Mouse (Mus musculus) embryonic facial prominence, embryonic 14.5 days (tissue): ENCODE measurements around the gene Scarb2. TPM values are rescaled to one million over a fixed set of nuclear protein-coding genes. Genes with fewer than 3 reads are reported as not detected.

Source experiments
- ATAC-seq: fragments of 200-750 bp; cut with Nextera tagmentation; 2 replicates; pipeline ENCODE4 v1.8.0; 2017; ENCODE audit warnings: low read depth, moderate number of reproducible peaks, moderate TSS enrichment
- DNase-seq: peaks from one replicate; pipeline ENCODE4 v3.0.0-alpha.2; 2015; ENCODE audit warnings: low spot score
- H3K27ac ChIP-seq: fragments of 300-500 bp; sonication (generic); replicated peaks from 2 replicates; pipeline ENCODE4 v1.5.1; 2014; ENCODE audit warnings: low read depth, mild to moderate bottlenecking, low read length, moderate library complexity
- H3K27me3 ChIP-seq: fragments of 300-500 bp; sonication (generic); replicated peaks from 2 replicates; pipeline ENCODE4 v1.6.1; 2014; ENCODE audit warnings: low read length; ENCODE audit not compliant: control insufficient read depth, insufficient read depth
- H3K36me3 ChIP-seq: fragments of 300-500 bp; sonication (generic); 2 replicates; pipeline ENCODE4 v1.6.1; 2014; ENCODE audit warnings: low read length, mixed read lengths; ENCODE audit not compliant: control insufficient read depth, insufficient read depth
- H3K4me1 ChIP-seq: fragments of 300-500 bp; sonication (generic); 2 replicates; pipeline ENCODE4 v1.6.1; 2014; ENCODE audit warnings: antibody characterized with exemption, low read length; ENCODE audit not compliant: control insufficient read depth, insufficient read depth
- H3K4me2 ChIP-seq: fragments of 300-500 bp; sonication (generic); 2 replicates; pipeline ENCODE4 v1.6.1; 2014; ENCODE audit warnings: low read depth, mild to moderate bottlenecking, low read length, moderate library complexity, mixed read lengths
- H3K4me3 ChIP-seq: fragments of 300-500 bp; sonication (generic); 2 replicates; pipeline ENCODE4 v1.5.1; 2014; ENCODE audit warnings: low read depth, mild to moderate bottlenecking, low read length
- H3K9ac ChIP-seq: fragments of 300-500 bp; sonication (generic); 2 replicates; pipeline ENCODE4 v1.6.1; 2014; ENCODE audit warnings: low read depth, mild to moderate bottlenecking, low read length, moderate library complexity, mixed read lengths
- H3K9me3 ChIP-seq: fragments of 300-500 bp; sonication (generic); 2 replicates; pipeline ENCODE4 v1.6.1; 2016; ENCODE audit warnings: low read length; ENCODE audit not compliant: control insufficient read depth
- WGBS: fragments of 180-500 bp; shearing (Covaris S2); extraction: QIAGEN DNeasy Blood & Tissue Kit; methylation state at CpG from one replicate; pipeline ENCODE4 v1.1.7; 2014; 5-methylcytosine and 5-hydroxymethylcytosine counted together
- polyA plus RNA-seq: library from polyadenylated mRNA; unstranded; fragments of >200 nt; fragmentation: Nextera tagmentation; extraction: Ambion mirVana; gene quantifications from 2 replicates; pipeline ENCODE4 v1.2.1, GENCODE M21; 2014

The Scarb2 gene
- polyA plus RNA-seq, 1 experiment from 2014 or later, result 11.4 TPM

DNA sequence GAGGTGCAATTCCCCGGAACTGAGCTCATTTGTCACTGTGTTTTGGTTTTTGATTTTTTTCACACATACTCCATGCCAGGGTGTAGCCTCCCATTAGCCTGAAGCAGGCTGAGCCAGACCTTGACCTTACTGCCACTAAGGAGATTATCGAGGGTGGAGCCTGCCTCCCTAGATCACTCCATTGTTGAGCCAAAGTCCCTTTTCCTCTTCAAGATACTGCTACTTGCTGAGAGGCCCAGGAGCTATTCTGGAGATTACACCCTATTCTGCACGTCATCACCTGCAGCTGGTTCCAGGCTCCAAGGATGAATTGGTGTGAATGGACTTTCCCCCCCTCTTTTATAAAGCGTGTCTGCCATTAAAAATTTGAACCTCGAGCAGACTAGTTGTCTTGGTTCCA, 5.4 kb upstream of the Scarb2 start:
- Histone ChIP-seq H3K27ac (no peak overlapping the region), H3K4me1 (no peaks in the 10 kb centered on the region), H3K9me3 (no peaks in the 10 kb centered on the region), H3K27me3 (no peaks in the 10 kb centered on the region), H3K4me3 (no peak overlapping the region), H3K36me3 (no peaks in the 10 kb centered on the region), H3K9ac (no peak overlapping the region), H3K4me2 (no peak overlapping the region)
- 90% methylated on average over 5 of the region's 5 CpGs for WGBS
- ATAC-seq, result no peak
- DNase-seq, result no peak

DNA sequence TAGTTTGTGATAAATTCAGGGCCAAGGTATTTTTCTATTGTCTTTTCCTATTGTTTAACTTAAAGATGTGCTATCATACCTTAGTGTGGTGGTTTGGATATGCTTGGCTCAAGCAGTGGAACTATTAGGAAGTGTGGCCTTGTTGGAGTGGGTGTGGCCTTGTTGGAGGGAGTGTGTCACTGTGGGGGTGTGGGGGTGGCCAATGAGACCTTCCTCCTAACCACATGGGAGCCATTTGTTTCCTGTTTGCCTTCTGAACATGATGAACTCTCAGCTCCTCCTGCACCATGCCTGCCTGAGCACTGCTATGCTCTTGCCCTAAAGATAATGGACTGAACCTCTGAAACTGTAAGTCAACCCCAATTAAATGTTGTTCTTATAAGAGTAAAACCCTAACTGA, 4.6 kb upstream of the Scarb2 start:
- DNase-seq (no peak), ATAC-seq (no peak)
- Histone ChIP-seq H3K27ac (no peak overlapping the region), H3K36me3 (no peaks in the 10 kb centered on the region), H3K4me1 (peaks cover 3% of the 10 kb centered on the region; the same call in 1 of the 2 replicates), H3K4me2 (no peak overlapping the region), H3K4me3 (no peak overlapping the region), H3K27me3 (no peaks in the 10 kb centered on the region), H3K9me3 (no peaks in the 10 kb centered on the region), H3K9ac (no peak overlapping the region)

- WGBS, result 86% methylated on average over 5 of the region's 5 CpGs
- DNase-seq, result no peak
- ATAC-seq, result no peak
- Histone ChIP-seq H3K27me3 (no peaks in the 10 kb centered on the region), H3K4me3 (no peak overlapping the region), H3K36me3 (no peaks in the 10 kb centered on the region), H3K9me3 (no peaks in the 10 kb centered on the region), H3K4me2 (no peak overlapping the region), H3K4me1 (peaks cover 12% of the 10 kb centered on the region), H3K9ac (no peak overlapping the region), H3K27ac (no peak overlapping the region)
Measured at GRCm38 (mm10) chr5:92508853-92509252, 2.2 kb upstream of the Scarb2 start.

DNA sequence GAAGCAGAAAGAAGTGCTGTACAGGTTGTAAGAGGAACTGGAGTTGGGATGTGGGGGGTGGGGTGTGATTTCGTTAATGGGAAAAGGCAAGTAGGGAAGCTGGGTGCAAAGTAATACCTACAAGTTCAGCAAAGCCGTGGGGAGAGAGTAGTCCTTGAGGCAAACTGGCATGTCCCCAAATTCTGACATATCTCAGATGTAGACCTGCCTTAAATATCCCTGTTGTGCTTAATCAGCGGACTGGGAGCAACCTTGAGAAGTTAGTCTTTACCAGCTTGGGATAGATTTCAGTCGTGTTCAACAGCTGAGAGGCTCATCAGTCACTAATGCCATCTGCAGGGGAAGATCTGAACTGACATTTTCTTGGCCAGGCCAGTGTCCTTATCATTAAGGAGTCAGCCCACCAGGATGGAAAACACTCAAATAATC, 318 bp downstream of the Scarb2 start:
- H3K9ac ChIP-seq, result peak overlapping the region; percentile 84
- 27% methylated on average over 4 of the region's 4 CpGs for WGBS
- peak overlapping the region; percentile 92 for H3K4me3 ChIP-seq

DNA sequence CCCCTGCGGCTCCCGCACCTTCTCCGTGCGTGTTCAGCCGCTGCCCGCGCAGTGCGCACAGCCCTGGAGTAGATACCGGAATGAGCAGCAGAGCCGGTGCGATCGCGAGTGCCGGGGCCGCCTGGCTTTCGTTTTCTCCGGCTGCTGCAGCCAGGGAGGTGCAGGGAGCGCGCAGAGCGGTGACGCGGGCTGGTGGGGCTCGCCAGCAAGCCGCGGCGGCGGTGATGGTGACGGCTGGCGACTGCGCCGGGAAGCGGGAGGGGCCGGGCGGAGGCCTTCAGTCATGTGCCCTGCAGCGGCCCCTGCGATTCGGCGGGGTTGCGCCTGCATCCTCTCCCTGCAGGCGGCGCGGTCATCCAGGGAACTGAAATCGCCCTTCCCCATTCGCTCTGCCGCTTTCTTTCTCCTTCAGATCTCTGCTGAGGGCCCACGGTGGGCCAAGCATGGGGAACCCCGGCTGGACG, 1.2 kb downstream of the Scarb2 start:
- no peaks in the 10 kb centered on the region for H3K27me3 ChIP-seq
- no peaks in the 10 kb centered on the region for H3K9me3 ChIP-seq
- H3K4me1 ChIP-seq, result peaks cover 12% of the 10 kb centered on the region
- peak overlapping the region; percentile 96 for H3K27ac ChIP-seq
- DNase-seq, result peak; percentile 96
- no peaks in the 10 kb centered on the region for H3K36me3 ChIP-seq
- 0% methylated on average over 10 of the region's 48 CpGs for WGBS
- H3K4me2 ChIP-seq, result peak overlapping the region; percentile 75
- H3K9ac ChIP-seq, result peak overlapping the region; percentile 84
- H3K4me3 ChIP-seq, result peak overlapping the region; percentile 92
- ATAC-seq, result peak; percentile 97

More for the DNA sequence above, 318 bp downstream of the Scarb2 start:
- peak; percentile 62 for DNase-seq
- Histone ChIP-seq H3K27ac (peak overlapping the region; percentile 96; the same call in 1 of the 2 replicates), H3K27me3 (no peaks in the 10 kb centered on the region), H3K4me2 (peak overlapping the region; percentile 75), H3K4me1 (peaks cover 12% of the 10 kb centered on the region), H3K9me3 (no peaks in the 10 kb centered on the region), H3K36me3 (no peaks in the 10 kb centered on the region)
- no peak for ATAC-seq

DNA sequence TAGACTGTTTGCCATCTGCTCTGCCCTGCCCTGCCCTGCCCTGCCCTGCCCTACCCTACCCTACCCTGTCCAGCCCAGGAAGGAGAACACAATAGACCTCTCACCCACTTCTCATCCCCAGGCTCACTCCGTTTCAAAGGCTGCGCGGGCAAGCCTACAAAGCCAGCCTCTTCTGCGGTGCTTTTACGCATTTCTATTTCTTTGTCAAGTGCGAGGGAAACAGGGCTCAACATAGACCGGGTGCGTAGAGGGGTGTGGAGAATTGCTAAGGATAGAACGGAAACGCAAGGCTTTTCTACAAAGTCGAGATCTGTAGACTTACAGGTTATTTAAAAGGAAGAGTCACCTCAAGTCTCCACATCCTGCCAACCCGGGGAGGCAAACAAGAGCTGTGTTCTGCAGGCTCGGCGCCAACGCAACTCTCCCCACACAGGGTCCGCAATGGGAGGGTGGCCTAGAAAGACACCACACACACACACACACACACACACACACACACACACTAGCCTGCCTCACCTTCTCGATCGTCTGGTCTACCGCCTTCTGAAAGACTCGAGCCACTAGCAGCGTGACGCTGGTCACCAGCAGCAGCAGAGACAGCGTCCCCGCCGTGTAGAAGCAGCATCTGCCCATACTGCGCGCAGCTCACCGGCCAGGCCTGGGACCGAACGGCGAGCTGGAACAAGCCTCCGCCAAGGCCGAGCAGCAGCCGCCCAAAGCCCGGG, 1.8 kb downstream of the Scarb2 start:
- H3K36me3 ChIP-seq, result no peaks in the 10 kb centered on the region
- ATAC-seq, result peak; percentile 84
- WGBS, result under 1% methylated on average over 32 of the region's 35 CpGs
- DNase-seq, result peak; percentile 50
- peaks cover 12% of the 10 kb centered on the region for H3K4me1 ChIP-seq
- H3K9me3 ChIP-seq, result no peaks in the 10 kb centered on the region
- H3K27ac ChIP-seq, result peak overlapping the region; percentile 96
- H3K9ac ChIP-seq, result peak overlapping the region; percentile 84
- no peaks in the 10 kb centered on the region for H3K27me3 ChIP-seq
- H3K4me2 ChIP-seq, result peak overlapping the region; percentile 75
- peak overlapping the region; percentile 92 for H3K4me3 ChIP-seq

DNA sequence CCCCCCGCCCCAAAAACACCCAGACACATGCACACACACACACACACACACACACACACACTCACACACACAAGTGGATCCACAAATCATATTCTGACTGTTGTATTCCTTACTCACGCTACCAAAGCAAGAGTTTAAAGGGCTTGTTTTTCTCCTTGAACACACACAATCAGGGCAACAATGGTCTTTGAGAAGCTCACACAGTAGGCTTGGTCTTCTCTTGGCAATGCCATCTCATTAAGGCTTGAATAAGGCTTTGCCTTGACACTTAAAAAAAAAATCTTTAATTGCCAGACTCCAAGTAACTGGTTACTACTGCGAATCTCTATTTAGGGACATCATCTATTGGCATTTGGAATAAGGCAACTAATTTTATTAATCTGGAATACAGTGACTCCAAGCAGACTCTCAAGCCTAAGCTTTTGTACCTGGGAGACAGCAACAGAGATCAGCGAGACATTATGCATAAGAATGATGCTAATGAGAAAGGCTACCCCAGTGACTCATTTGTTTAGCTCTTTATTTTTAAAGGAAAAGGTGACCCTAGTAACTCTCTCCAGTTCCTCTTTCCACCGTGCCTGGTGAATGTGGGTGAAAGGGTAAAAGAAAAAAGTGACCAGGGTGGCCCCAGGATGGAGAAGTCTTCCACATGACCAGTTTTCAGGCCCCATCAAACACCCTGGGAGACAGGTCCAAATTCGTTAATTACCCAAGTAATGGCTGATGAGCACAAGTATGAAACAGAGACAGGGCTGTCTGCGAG, 2.6 kb downstream of the Scarb2 start:
- WGBS, result 42% methylated on average over 7 of the region's 7 CpGs
- H3K27me3 ChIP-seq, result no peaks in the 10 kb centered on the region
- H3K9ac ChIP-seq, result peak overlapping the region; percentile 84; the same call in 1 of the 2 replicates
- ATAC-seq (no peak), DNase-seq (no peak)
- no peak overlapping the region for H3K27ac ChIP-seq
- H3K36me3 ChIP-seq, result no peaks in the 10 kb centered on the region
- H3K9me3 ChIP-seq, result no peaks in the 10 kb centered on the region
- peaks cover 12% of the 10 kb centered on the region for H3K4me1 ChIP-seq
- peak overlapping the region; percentile 75 for H3K4me2 ChIP-seq
- H3K4me3 ChIP-seq, result peak overlapping the region; percentile 92

GRCm38 (mm10) chr5:92503356-92503847, 3.2 kb downstream of the Scarb2 start:
- ATAC-seq (no peak), DNase-seq (no peak)
- Histone ChIP-seq H3K27me3 (no peaks in the 10 kb centered on the region), H3K4me3 (0 out of 2 replicates have a peak overlapping the region, but pooled peaks have one; percentile 92), H3K36me3 (no peaks in the 10 kb centered on the region), H3K27ac (no peak overlapping the region), H3K4me1 (peaks cover 16% of the 10 kb centered on the region), H3K9me3 (no peaks in the 10 kb centered on the region), H3K4me2 (peak overlapping the region; percentile 75; the same call in 1 of the 2 replicates), H3K9ac (no peak overlapping the region)
- WGBS, result 80% methylated on average over 9 of the region's 9 CpGs
